Mouse (Mus musculus): Measurements from ENCODE around the gene 1300017J02Rik. TPM values are rescaled to one million over a fixed set of nuclear protein-coding genes. Genes with fewer than 3 reads are reported as not detected.
A peak's percentile ranks its signal among the peaks of the same experiment; 100 is the strongest.

The 1300017J02Rik gene
- polyA plus RNA-seq, 1 experiment from 2014 or later = 1.6 TPM

- DNase-seq (ENCODE audit: low spot score) = peak; percentile 46
- Histone ChIP-seq H3K4me3 (replicated peaks; ENCODE audit: low read depth, low read length) (peak overlapping the region; percentile 23; the same call in 1 of the 2 replicates), H3K4me2 (ENCODE audit: low read length) (peak overlapping the region; percentile 51)
Observed at GRCm38 (mm10) chr9:103212654-103213420, 92.0 kb downstream of the 1300017J02Rik start.

GRCm38 (mm10) chr9:103208802-103209423, 96.0 kb downstream of the 1300017J02Rik start:
- H3K36me3 ChIP-seq (ENCODE audit: insufficient read depth, low read length) = no peaks in the 10 kb centered on the region
- no peak overlapping the region for H3K27ac ChIP-seq
- no peaks in the 10 kb centered on the region for H3K27me3 ChIP-seq (ENCODE audit: insufficient read depth, low read length)
- ATAC-seq (replicated peaks; ENCODE audit: low FRiP score, low read depth) = no peak
- H3K9ac ChIP-seq (ENCODE audit: low read depth, low read length) = no peak overlapping the region
- no peaks in the 10 kb centered on the region for H3K9me3 ChIP-seq (replicated peaks; ENCODE audit: low read length)
- WGBS = 67% methylated on average over 6 of the region's 6 CpGs
- no peak for TF ChIP-seq CTCF (IDR thresholded peaks at IDR 0.05; ENCODE audit: low read depth)
- no peak overlapping the region for H3K4me2 ChIP-seq (ENCODE audit: low read length)
- no peaks in the 10 kb centered on the region for H3K4me1 ChIP-seq (replicated peaks; ENCODE audit: insufficient read depth, low read length)
- DNase-seq (ENCODE audit: low spot score) = no peak
- H3K4me3 ChIP-seq (replicated peaks; ENCODE audit: low read depth, low read length) = no peak overlapping the region

More at GRCm38 (mm10) chr9:103212654-103213420, 92.0 kb downstream of the 1300017J02Rik start:
- ATAC-seq (replicated peaks; ENCODE audit: low FRiP score, low read depth) = no peak
- WGBS = 55% methylated on average over 28 of the region's 28 CpGs
- Histone ChIP-seq H3K27ac (no peak overlapping the region), H3K27me3 (ENCODE audit: insufficient read depth, low read length) (no peaks in the 10 kb centered on the region), H3K9ac (ENCODE audit: low read depth, low read length) (no peak overlapping the region), H3K36me3 (ENCODE audit: insufficient read depth, low read length) (no peaks in the 10 kb centered on the region), H3K4me1 (replicated peaks; ENCODE audit: insufficient read depth, low read length) (no peaks in the 10 kb centered on the region), H3K9me3 (replicated peaks; ENCODE audit: low read length) (no peaks in the 10 kb centered on the region)
- TF ChIP-seq CTCF (IDR thresholded peaks at IDR 0.05; ENCODE audit: low read depth) = no peak

- peak; percentile 91 for TF ChIP-seq CTCF (IDR thresholded peaks at IDR 0.05; ENCODE audit: low read depth)
- 8% methylated on average over 16 of the region's 16 CpGs for WGBS
Observed at GRCm38 (mm10) chr9:103207846-103208245, 97.0 kb downstream of the 1300017J02Rik start.

GRCm38 (mm10) chr9:103205786-103206185, 99.1 kb downstream of the 1300017J02Rik start:
- H3K36me3 ChIP-seq (ENCODE audit: insufficient read depth, low read length) = no peaks in the 10 kb centered on the region
- no peak overlapping the region for H3K9ac ChIP-seq (ENCODE audit: low read depth, low read length)
- TF ChIP-seq CTCF (IDR thresholded peaks at IDR 0.05; ENCODE audit: low read depth) = no peak
- no peaks in the 10 kb centered on the region for H3K27me3 ChIP-seq (ENCODE audit: insufficient read depth, low read length)
- no peak overlapping the region for H3K27ac ChIP-seq
- WGBS = 91% methylated on average over 5 of the region's 5 CpGs
- DNase-seq (ENCODE audit: low spot score) (no peak), ATAC-seq (replicated peaks; ENCODE audit: low FRiP score, low read depth) (no peak)
- no peak overlapping the region for H3K4me2 ChIP-seq (ENCODE audit: low read length)
- no peaks in the 10 kb centered on the region for H3K9me3 ChIP-seq (replicated peaks; ENCODE audit: low read length)
- no peaks in the 10 kb centered on the region; the same call in 1 of the 2 replicates for H3K4me1 ChIP-seq (replicated peaks; ENCODE audit: insufficient read depth, low read length)
- no peak overlapping the region for H3K4me3 ChIP-seq (replicated peaks; ENCODE audit: low read depth, low read length)

More at GRCm38 (mm10) chr9:103207846-103208245, 97.0 kb downstream of the 1300017J02Rik start:
- H3K9me3 ChIP-seq (replicated peaks; ENCODE audit: low read length) = no peaks in the 10 kb centered on the region
- ATAC-seq (replicated peaks; ENCODE audit: low FRiP score, low read depth) (peak; percentile 77), DNase-seq (ENCODE audit: low spot score) (peak; percentile 95)
- H3K27me3 ChIP-seq (ENCODE audit: insufficient read depth, low read length) = no peaks in the 10 kb centered on the region
- H3K9ac ChIP-seq (ENCODE audit: low read depth, low read length) = 0 out of 2 replicates have a peak overlapping the region, but pooled peaks have one; percentile 24
- no peaks in the 10 kb centered on the region for H3K36me3 ChIP-seq (ENCODE audit: insufficient read depth, low read length)
- no peaks in the 10 kb centered on the region for H3K4me1 ChIP-seq (replicated peaks; ENCODE audit: insufficient read depth, low read length)
- H3K4me2 ChIP-seq (ENCODE audit: low read length) = peak overlapping the region; percentile 53
- no peak overlapping the region for H3K27ac ChIP-seq
- H3K4me3 ChIP-seq (replicated peaks; ENCODE audit: low read depth, low read length) = 0 out of 2 replicates have a peak overlapping the region, but pooled peaks have one; percentile 14

GRCm38 (mm10) chr9:103201561-103202260, 103.2 kb downstream of the 1300017J02Rik start, which contains the start of gene Srprb:
Gene Srprb (minus strand): TSS chr9:103202137.
- Histone ChIP-seq H3K4me2 (ENCODE audit: low read length) (peak within 1 kb of the TSS; percentile 72), H3K36me3 (ENCODE audit: insufficient read depth, low read length) (peaks cover 17% of the 10 kb centered on the region), H3K27me3 (ENCODE audit: insufficient read depth, low read length) (no peaks in the 10 kb centered on the region), H3K4me3 (replicated peaks; ENCODE audit: low read depth, low read length) (peak within 1 kb of the TSS; percentile 79), H3K4me1 (replicated peaks; ENCODE audit: insufficient read depth, low read length) (no peaks in the 10 kb centered on the region; the same call in 1 of the 2 replicates), H3K9me3 (replicated peaks; ENCODE audit: low read length) (no peaks in the 10 kb centered on the region), H3K9ac (ENCODE audit: low read depth, low read length) (peak within 1 kb of the TSS; percentile 75), H3K27ac (peak within 1 kb of the TSS; percentile 83)
- under 1% methylated on average over 45 of the region's 45 CpGs for WGBS
- peak; percentile 96 for DNase-seq (ENCODE audit: low spot score)
- peak; percentile 97 for ATAC-seq (replicated peaks; ENCODE audit: low FRiP score, low read depth)
- TF ChIP-seq CTCF (IDR thresholded peaks at IDR 0.05; ENCODE audit: low read depth) = no peak

Other genes with a start within 250 kb of the 1300017J02Rik start
- 7.3 and 8.7 TPM in 2 replicates for gene Rab6b, start 193.3 kb downstream of the 1300017J02Rik start, polyA plus RNA-seq (2015; fragmentation: Nextera tagmentation; extraction: Ambion mirVana)
- 46.2 and 51.1 TPM in 2 replicates for gene Srprb, start 102.9 kb downstream of the 1300017J02Rik start, polyA plus RNA-seq (2015; fragmentation: Nextera tagmentation; extraction: Ambion mirVana)
- 1.9 and 3.2 TPM in 2 replicates for gene Gm20425, start 74.8 kb downstream of the 1300017J02Rik start, polyA plus RNA-seq (2015; fragmentation: Nextera tagmentation; extraction: Ambion mirVana)
- 23.5 and 26.0 TPM in 2 replicates for gene Trf, start 74.6 kb downstream of the 1300017J02Rik start, polyA plus RNA-seq (2015; fragmentation: Nextera tagmentation; extraction: Ambion mirVana)
- gene Topbp1, start 133 bp upstream of the 1300017J02Rik start, polyA plus RNA-seq (2015; fragmentation: Nextera tagmentation; extraction: Ambion mirVana) = 33.1 and 35.4 TPM in 2 replicates
- 67.5 and 79.5 TPM in 2 replicates for gene Cdv3, start 60.8 kb upstream of the 1300017J02Rik start, polyA plus RNA-seq (2015; fragmentation: Nextera tagmentation; extraction: Ambion mirVana)
- 0.61 and 0.96 TPM in 2 replicates for gene Bfsp2, start 175.3 kb upstream of the 1300017J02Rik start, polyA plus RNA-seq (2015; fragmentation: Nextera tagmentation; extraction: Ambion mirVana)

Data from kidney, postnatal 0 days (tissue).